Mouse (Mus musculus): ENCODE measurements around the gene Pdk1. TPM values are rescaled to one million over a fixed set of nuclear protein-coding genes. Genes with fewer than 3 reads are reported as not detected.

The Pdk1 gene
- total and polyA plus RNA-seq, 3 experiments, result 28.9 to 170 (median 142) TPM

DNA sequence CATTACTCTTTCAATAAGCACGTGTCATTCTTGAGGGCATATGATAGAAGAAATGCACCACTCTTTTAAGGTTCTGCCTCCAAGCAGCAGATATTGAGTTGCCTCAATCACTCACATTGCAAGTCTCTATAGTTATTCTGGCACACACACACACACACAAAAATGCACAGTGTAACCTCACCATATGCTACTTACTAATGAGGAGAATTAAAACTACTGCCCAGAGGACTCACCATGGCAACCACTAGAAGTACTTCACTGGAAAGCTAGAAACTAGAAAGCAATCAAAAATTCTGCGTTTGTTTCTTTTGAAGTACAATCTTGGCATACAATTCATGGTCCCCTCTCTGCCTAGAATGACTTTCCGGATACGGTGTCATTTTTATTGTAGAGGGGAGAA is 78.2 kb downstream of the Pdk1 start:
- Histone ChIP-seq H3K79me2 (replicated peaks; ENCODE audit: control insufficient read depth, insufficient read depth, low read length) (no peaks in the 10 kb centered on the region), H3K27ac (no peak overlapping the region), H3K27me3 (ENCODE audit: control insufficient read depth, insufficient read depth, low read length) (no peaks in the 10 kb centered on the region), H3K4me3 (no peak overlapping the region), H3K9ac (ENCODE audit: low read depth, low read length) (no peak overlapping the region), H3K36me3 (ENCODE audit: control insufficient read depth, insufficient read depth, low read length) (no peaks in the 10 kb centered on the region), H3K4me1 (ENCODE audit: control insufficient read depth, insufficient read depth, low read length) (no peaks in the 10 kb centered on the region)
- DNase-seq, result no peak
- no peak for TF ChIP-seq POLR2A (IDR thresholded peaks at IDR 0.05; ENCODE audit: insufficient read depth, low read depth, low read length)
- TF ChIP-seq CTCF (IDR thresholded peaks at IDR 0.05), result no peak
- no peak for TF ChIP-seq EP300 (IDR thresholded peaks at IDR 0.05; ENCODE audit: insufficient read depth, low read depth, low read length)
- intact Hi-C loops (cut with DNase I), result no loop called here
- 88% methylated on average over 4 of the region's 4 CpGs for WGBS

Other genes starting within 250 kb of the Pdk1 start
- 10 to 100 TPM; 45.3 to 65.8 TPM for gene Itga6, start 127.6 kb upstream of the Pdk1 start, total RNA-seq (2021)
- 31.8 and 58.9 TPM in 2 replicates for gene Itga6, start 127.6 kb upstream of the Pdk1 start, polyA plus RNA-seq (2012; rRNA removed)
- 10 to 100 TPM; 25.4 to 38.9 TPM for gene Rapgef4, start 108.0 kb downstream of the Pdk1 start, total RNA-seq (2021)
- gene Rapgef4, start 108.0 kb downstream of the Pdk1 start, polyA plus RNA-seq (2012; rRNA removed), result 15.3 and 35.4 TPM in 2 replicates

Measured in heart, adult 2 months (tissue).